ENCODE assay signal across 1 mouse cellular context in the genomic region with DNA sequence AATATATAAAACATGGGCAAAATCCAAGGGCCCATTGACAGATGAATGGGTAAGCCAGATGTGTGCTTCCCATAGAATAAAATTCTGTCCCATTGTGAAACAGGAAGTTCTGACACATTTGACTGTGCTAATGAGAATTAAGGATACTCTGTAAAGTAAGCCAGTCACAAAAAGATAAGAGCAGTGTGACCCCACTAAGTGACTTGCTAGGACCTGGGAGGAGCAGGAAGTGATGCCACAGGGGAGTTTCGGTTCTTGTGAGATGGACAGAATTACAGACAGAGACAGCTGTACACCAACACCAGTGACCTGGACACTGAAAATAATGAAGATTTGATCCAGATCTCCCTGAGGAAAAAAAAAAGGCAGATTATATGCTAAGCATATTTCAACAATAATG.
TF ChIP-seq lines count a peak whose summit lies in the region.

No protein-coding gene starts in this region.

TF ChIP-seq in CH12.LX, 34 proteins besides CTCF, POLR2A, EP300 and RAD21 (continued from another document):
- no peak for TF ChIP-seq POLR2AphosphoS2 (IDR thresholded peaks at IDR 0.05; ENCODE audit: low read depth, low read length)
- TF ChIP-seq JUN (IDR thresholded peaks at IDR 0.05; ENCODE audit: insufficient read depth, low read depth, low read length) = no peak
- TF ChIP-seq CHD2 (IDR thresholded peaks at IDR 0.05; ENCODE audit: low read length) = no peak
- TF ChIP-seq ZKSCAN1 (IDR thresholded peaks at IDR 0.05; ENCODE audit: borderline replicate concordance, low read depth, low read length) = 0 out of 2 replicates have a peak, but pooled peaks have one; percentile 14
- 0 out of 2 replicates have a peak, but pooled peaks have one; percentile 37 for TF ChIP-seq TCF12 (IDR thresholded peaks at IDR 0.05; ENCODE audit: low read depth, low read length)
- TF ChIP-seq JUND (conservative IDR thresholded peaks at IDR 0.05; ENCODE audit: low read depth, low read length) = 0 out of 2 replicates have a peak, but pooled peaks have one; percentile 6
- TF ChIP-seq ZNF384 (IDR thresholded peaks at IDR 0.05; ENCODE audit: low read depth, low read length) = no peak
TF ChIP-seq in CH12.LX: peak in this region for 7.
